Mouse (Mus musculus) kidney, adult 2 months (tissue): ENCODE results near the gene Rab11b.

Experiments
- CTCF ChIP-seq: fragments of 200-500 bp; conservative IDR thresholded peaks from 2 replicates; pipeline ENCODE4 v1.5.1; 2011; ENCODE audit warnings: low read depth, mild to moderate bottlenecking, control low read depth, low read length, moderate library complexity, mixed read lengths; ENCODE audit not compliant: insufficient read depth, insufficient read length
- POLR2A ChIP-seq: fragments of 200-500 bp; IDR thresholded peaks from one replicate; pipeline ENCODE4 v1.6.1; 2011; ENCODE audit warnings: low read depth, low read length, control low read depth

DNA sequence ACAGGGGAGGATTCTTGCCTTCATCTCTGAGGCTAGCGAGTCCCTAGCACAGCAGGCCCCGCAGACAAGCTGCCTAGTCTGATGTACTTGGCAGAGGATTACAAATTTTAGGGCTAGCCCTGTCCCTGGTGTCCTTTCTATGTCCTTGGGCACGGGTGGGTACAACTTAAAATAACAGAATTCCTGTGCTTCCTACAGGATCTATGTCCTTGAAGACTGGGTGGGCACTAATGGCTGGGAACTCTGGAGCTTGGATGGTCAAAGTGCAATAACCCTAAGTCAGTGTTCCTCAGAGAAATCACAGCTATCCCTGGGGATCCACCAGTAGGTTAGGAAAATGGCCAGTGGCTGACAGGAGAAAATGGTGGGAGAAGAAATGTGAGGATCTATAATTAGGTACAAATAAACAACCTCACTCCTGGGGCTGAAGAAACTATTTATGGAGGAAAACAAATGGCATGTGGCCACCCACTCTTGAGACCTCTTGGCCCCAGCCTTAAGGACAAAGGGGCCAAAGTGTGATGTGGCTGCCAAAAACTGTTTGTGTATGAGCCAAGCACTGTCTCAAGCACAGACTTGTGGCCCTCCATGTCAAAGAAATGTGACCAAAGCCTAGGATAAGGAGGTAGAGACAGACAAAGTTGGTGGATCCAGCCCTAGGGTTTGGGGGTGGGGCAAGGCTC is 4.1 kb downstream of the Rab11b start:
- TF ChIP-seq POLR2A: no peak
- TF ChIP-seq CTCF: no peak
